Mouse (Mus musculus) lung, postnatal 0 days (tissue): ENCODE measurements around the gene Rtbdn.

Experiments used
- CTCF ChIP-seq: IDR thresholded peaks from 2 replicates; pipeline ENCODE4 v1.5.1; 2016; ENCODE audit warnings: antibody characterized with exemption, mild to moderate bottlenecking
- EP300 ChIP-seq: IDR thresholded peaks from 2 replicates; pipeline ENCODE4 v1.6.1; 2016; ENCODE audit warnings: antibody characterized with exemption, mild to moderate bottlenecking, control low read depth

GRCm38 (mm10) chr8:84917781-84918180 is 29.0 kb upstream of the Rtbdn start:
- TF ChIP-seq CTCF: no peak
- no peak for TF ChIP-seq EP300
